Mouse (Mus musculus): Measurements from ENCODE around the gene Actg2. TPM values are rescaled to one million over a fixed set of nuclear protein-coding genes. Genes with fewer than 3 reads are reported as not detected.

The Actg2 gene
- polyA plus RNA-seq, 1 experiment from 2014 or later, result 24.2 TPM

DNA sequence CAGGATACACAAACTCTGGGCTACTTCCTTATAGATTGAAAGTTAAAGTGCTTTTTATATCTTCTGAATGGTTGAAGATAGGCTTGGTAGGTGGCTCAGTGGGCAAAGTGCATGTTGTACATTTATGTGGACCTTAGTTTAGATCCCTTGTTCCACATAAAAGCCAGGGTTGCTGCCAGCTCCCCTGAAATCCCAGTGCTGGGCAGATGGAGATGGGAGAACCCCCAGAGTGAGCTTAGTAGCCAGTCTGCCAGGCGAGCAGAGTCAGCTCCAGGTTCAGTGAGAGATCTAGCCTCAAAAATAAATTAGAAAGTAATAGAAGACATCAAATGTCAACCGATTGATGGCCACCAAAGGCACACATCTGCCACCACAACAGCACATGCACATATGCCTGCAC, 3.5 kb downstream of the Actg2 start:
- Histone ChIP-seq H3K27me3 (ENCODE audit: control insufficient read depth, insufficient read depth, low read length) (no peaks in the 10 kb centered on the region), H3K4me3 (ENCODE audit: low read length) (no peak overlapping the region), H3K27ac (ENCODE audit: low read length) (no peak overlapping the region), H3K9me3 (replicated peaks; ENCODE audit: control insufficient read depth, low read length) (no peaks in the 10 kb centered on the region), H3K4me2 (ENCODE audit: low read depth, low read length) (no peak overlapping the region), H3K9ac (ENCODE audit: low read length) (no peak overlapping the region), H3K4me1 (ENCODE audit: control insufficient read depth, insufficient read depth, low read length) (no peaks in the 10 kb centered on the region), H3K36me3 (ENCODE audit: control insufficient read depth, insufficient read depth) (no peaks in the 10 kb centered on the region)
- 73% methylated on average over 2 of the region's 2 CpGs for WGBS
- no peak for ATAC-seq (replicated peaks; ENCODE audit: extremely low read depth, insufficient read depth, low FRiP score)

GRCm38 (mm10) chr6:83523194-83523593, 12.9 kb downstream of the Actg2 start:
- H3K36me3 ChIP-seq (ENCODE audit: control insufficient read depth, insufficient read depth), result no peaks in the 10 kb centered on the region
- no peak for ATAC-seq (replicated peaks; ENCODE audit: extremely low read depth, insufficient read depth, low FRiP score)
- H3K27ac ChIP-seq (ENCODE audit: low read length), result no peak overlapping the region
- no peaks in the 10 kb centered on the region for H3K27me3 ChIP-seq (ENCODE audit: control insufficient read depth, insufficient read depth, low read length)
- H3K4me2 ChIP-seq (ENCODE audit: low read depth, low read length), result no peak overlapping the region
- peaks cover 12% of the 10 kb centered on the region for H3K4me1 ChIP-seq (ENCODE audit: control insufficient read depth, insufficient read depth, low read length)
- H3K9ac ChIP-seq (ENCODE audit: low read length), result no peak overlapping the region; the same call in 1 of the 2 replicates
- no peak overlapping the region for H3K4me3 ChIP-seq (ENCODE audit: low read length)
- H3K9me3 ChIP-seq (replicated peaks; ENCODE audit: control insufficient read depth, low read length), result no peaks in the 10 kb centered on the region
- 25% methylated on average over 6 of the region's 6 CpGs for WGBS

DNA sequence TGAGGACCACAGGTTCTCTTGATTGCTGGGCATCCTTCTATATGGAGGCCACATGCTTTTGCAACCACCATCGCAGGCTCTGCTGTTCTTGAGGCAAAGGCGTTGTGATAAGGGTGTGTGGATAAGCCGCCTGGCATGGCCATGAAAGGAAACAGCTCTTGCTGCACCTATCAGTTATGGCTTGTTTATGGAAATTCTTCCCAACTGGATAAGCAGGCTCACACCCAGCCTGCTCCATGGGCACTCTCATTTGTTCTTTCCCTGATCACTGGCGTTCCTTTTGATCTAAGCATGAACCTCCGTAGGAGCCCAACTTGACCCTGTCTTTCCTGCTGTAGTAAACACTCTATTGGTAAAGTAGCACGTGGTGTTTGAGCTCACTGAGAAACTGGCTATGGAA, 14.3 kb downstream of the Actg2 start:
- H3K9ac ChIP-seq (ENCODE audit: low read length), result no peak overlapping the region
- H3K36me3 ChIP-seq (ENCODE audit: control insufficient read depth, insufficient read depth), result no peaks in the 10 kb centered on the region
- no peaks in the 10 kb centered on the region for H3K9me3 ChIP-seq (replicated peaks; ENCODE audit: control insufficient read depth, low read length)
- H3K27me3 ChIP-seq (ENCODE audit: control insufficient read depth, insufficient read depth, low read length), result no peaks in the 10 kb centered on the region
- ATAC-seq (replicated peaks; ENCODE audit: extremely low read depth, insufficient read depth, low FRiP score), result peak; percentile 49; the same call in 1 of the 2 replicates
- H3K4me1 ChIP-seq (ENCODE audit: control insufficient read depth, insufficient read depth, low read length), result peaks cover 12% of the 10 kb centered on the region
- H3K27ac ChIP-seq (ENCODE audit: low read length), result 0 out of 2 replicates have a peak overlapping the region, but pooled peaks have one; percentile 27
- 34% methylated on average over 6 of the region's 6 CpGs for WGBS
- H3K4me2 ChIP-seq (ENCODE audit: low read depth, low read length), result no peak overlapping the region
- no peak overlapping the region for H3K4me3 ChIP-seq (ENCODE audit: low read length)

- 78% methylated on average over 3 of the region's 3 CpGs for WGBS
- Histone ChIP-seq H3K27ac (ENCODE audit: low read length) (no peak overlapping the region), H3K4me3 (ENCODE audit: low read length) (no peak overlapping the region), H3K27me3 (ENCODE audit: control insufficient read depth, insufficient read depth, low read length) (no peaks in the 10 kb centered on the region), H3K9ac (ENCODE audit: low read length) (no peak overlapping the region), H3K36me3 (ENCODE audit: control insufficient read depth, insufficient read depth) (no peaks in the 10 kb centered on the region), H3K4me2 (ENCODE audit: low read depth, low read length) (no peak overlapping the region), H3K4me1 (ENCODE audit: control insufficient read depth, insufficient read depth, low read length) (peaks cover 10% of the 10 kb centered on the region), H3K9me3 (replicated peaks; ENCODE audit: control insufficient read depth, low read length) (no peaks in the 10 kb centered on the region)
- ATAC-seq (replicated peaks; ENCODE audit: extremely low read depth, insufficient read depth, low FRiP score), result no peak
Observed at GRCm38 (mm10) chr6:83518637-83519036, 17.4 kb downstream of the Actg2 start.

- no peak overlapping the region for H3K9ac ChIP-seq (ENCODE audit: low read length)
- H3K4me3 ChIP-seq (ENCODE audit: low read length), result no peak overlapping the region
- H3K9me3 ChIP-seq (replicated peaks; ENCODE audit: control insufficient read depth, low read length), result no peaks in the 10 kb centered on the region
- no peak overlapping the region for H3K4me2 ChIP-seq (ENCODE audit: low read depth, low read length)
- H3K4me1 ChIP-seq (ENCODE audit: control insufficient read depth, insufficient read depth, low read length), result no peaks in the 10 kb centered on the region; the same call in 1 of the 2 replicates
- no peak for ATAC-seq (replicated peaks; ENCODE audit: extremely low read depth, insufficient read depth, low FRiP score)
- WGBS, result 73% methylated on average over 3 of the region's 3 CpGs
- no peak overlapping the region for H3K27ac ChIP-seq (ENCODE audit: low read length)
- H3K36me3 ChIP-seq (ENCODE audit: control insufficient read depth, insufficient read depth), result no peaks in the 10 kb centered on the region
- no peaks in the 10 kb centered on the region for H3K27me3 ChIP-seq (ENCODE audit: control insufficient read depth, insufficient read depth, low read length)
Observed at GRCm38 (mm10) chr6:83515172-83515571, 20.9 kb downstream of the Actg2 start.

- H3K36me3 ChIP-seq (ENCODE audit: control insufficient read depth, insufficient read depth), result no peaks in the 10 kb centered on the region
- no peaks in the 10 kb centered on the region for H3K9me3 ChIP-seq (replicated peaks; ENCODE audit: control insufficient read depth, low read length)
- H3K27ac ChIP-seq (ENCODE audit: low read length), result no peak overlapping the region
- no peak overlapping the region for H3K4me2 ChIP-seq (ENCODE audit: low read depth, low read length)
- ATAC-seq (replicated peaks; ENCODE audit: extremely low read depth, insufficient read depth, low FRiP score), result no peak
- H3K4me3 ChIP-seq (ENCODE audit: low read length), result no peak overlapping the region
- WGBS, result 39% methylated on average over 1 of the region's 1 CpGs
- peaks cover under 1% of the 10 kb centered on the region for H3K4me1 ChIP-seq (ENCODE audit: control insufficient read depth, insufficient read depth, low read length)
- no peaks in the 10 kb centered on the region for H3K27me3 ChIP-seq (ENCODE audit: control insufficient read depth, insufficient read depth, low read length)
- no peak overlapping the region for H3K9ac ChIP-seq (ENCODE audit: low read length)
Observed at GRCm38 (mm10) chr6:83512495-83512894, 23.6 kb downstream of the Actg2 start.

DNA sequence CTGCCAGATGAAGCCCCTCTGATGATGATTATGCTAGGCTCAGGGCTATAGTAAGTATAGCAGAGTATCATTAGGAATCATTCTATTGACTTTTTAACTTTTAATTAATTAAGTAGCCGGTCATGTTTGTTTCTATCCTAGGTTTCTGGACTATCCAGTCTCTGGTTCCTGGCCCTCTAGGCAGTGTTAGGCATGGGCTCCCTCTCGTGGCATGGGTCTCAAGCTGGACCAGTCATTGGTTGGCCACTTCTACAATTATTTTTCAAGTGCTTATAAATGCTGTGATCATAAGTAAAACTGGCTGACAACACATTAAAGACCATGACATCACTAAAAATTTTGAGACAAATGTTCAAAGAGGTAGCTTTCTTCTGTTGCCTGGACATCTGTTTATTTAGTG, 25.9 kb downstream of the Actg2 start:
- no peaks in the 10 kb centered on the region for H3K9me3 ChIP-seq (replicated peaks; ENCODE audit: control insufficient read depth, low read length)
- 54% methylated on average over 2 of the region's 2 CpGs for WGBS
- H3K4me1 ChIP-seq (ENCODE audit: control insufficient read depth, insufficient read depth, low read length), result peaks cover 8% of the 10 kb centered on the region
- H3K4me2 ChIP-seq (ENCODE audit: low read depth, low read length), result no peak overlapping the region
- H3K27ac ChIP-seq (ENCODE audit: low read length), result no peak overlapping the region
- ATAC-seq (replicated peaks; ENCODE audit: extremely low read depth, insufficient read depth, low FRiP score), result no peak
- no peak overlapping the region for H3K9ac ChIP-seq (ENCODE audit: low read length)
- H3K4me3 ChIP-seq (ENCODE audit: low read length), result no peak overlapping the region
- H3K27me3 ChIP-seq (ENCODE audit: control insufficient read depth, insufficient read depth, low read length), result no peaks in the 10 kb centered on the region
- no peaks in the 10 kb centered on the region for H3K36me3 ChIP-seq (ENCODE audit: control insufficient read depth, insufficient read depth)

DNA sequence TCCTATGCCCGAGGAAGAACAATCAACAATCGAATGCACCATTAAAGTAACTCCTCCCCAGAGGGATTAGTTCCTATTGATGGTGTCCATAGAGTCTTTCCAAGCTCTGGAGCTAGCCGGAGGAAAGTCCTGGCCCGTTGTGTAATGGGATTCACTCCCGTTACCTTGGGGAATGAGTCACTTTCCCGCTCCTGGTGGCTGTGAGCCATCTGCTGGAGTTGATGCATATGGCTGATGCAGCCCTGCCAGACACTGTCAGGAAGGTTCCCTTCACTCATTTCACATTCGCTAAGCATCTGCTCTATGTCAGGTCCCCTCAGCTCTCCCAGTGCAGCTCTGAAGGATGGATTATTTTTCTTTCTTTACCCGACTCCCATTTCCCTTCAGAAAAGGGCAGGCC, 26.6 kb downstream of the Actg2 start:
- Histone ChIP-seq H3K9me3 (replicated peaks; ENCODE audit: control insufficient read depth, low read length) (no peaks in the 10 kb centered on the region), H3K4me2 (ENCODE audit: low read depth, low read length) (no peak overlapping the region), H3K36me3 (ENCODE audit: control insufficient read depth, insufficient read depth) (no peaks in the 10 kb centered on the region), H3K4me3 (ENCODE audit: low read length) (no peak overlapping the region), H3K4me1 (ENCODE audit: control insufficient read depth, insufficient read depth, low read length) (peaks cover 10% of the 10 kb centered on the region), H3K27me3 (ENCODE audit: control insufficient read depth, insufficient read depth, low read length) (no peaks in the 10 kb centered on the region), H3K27ac (ENCODE audit: low read length) (no peak overlapping the region), H3K9ac (ENCODE audit: low read length) (no peak overlapping the region)
- WGBS, result 31% methylated on average over 8 of the region's 8 CpGs
- no peak for ATAC-seq (replicated peaks; ENCODE audit: extremely low read depth, insufficient read depth, low FRiP score)

DNA sequence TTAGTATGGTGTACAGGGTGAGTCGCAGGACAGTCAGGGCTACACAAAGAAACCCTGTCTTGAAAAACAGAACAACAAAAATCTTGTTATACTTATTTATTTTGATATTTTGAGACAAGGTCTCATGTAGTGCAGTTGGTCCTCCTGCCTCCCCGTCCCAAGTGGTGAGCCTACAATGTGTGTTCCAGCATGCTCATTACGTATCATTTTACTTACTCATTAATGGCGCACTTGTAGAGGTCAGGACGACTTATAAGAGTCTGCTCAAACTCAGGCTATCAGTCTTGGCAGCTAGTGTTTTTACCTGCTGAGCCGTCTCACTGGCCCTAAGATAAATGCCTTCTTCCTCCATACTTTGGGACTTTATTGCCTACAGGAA, 28.9 kb downstream of the Actg2 start:
- peak overlapping the region; percentile 87 for H3K9ac ChIP-seq (ENCODE audit: low read length)
- 25% methylated on average over 6 of the region's 6 CpGs for WGBS
- no peaks in the 10 kb centered on the region for H3K9me3 ChIP-seq (replicated peaks; ENCODE audit: control insufficient read depth, low read length)
- peak overlapping the region; percentile 73 for H3K4me2 ChIP-seq (ENCODE audit: low read depth, low read length)
- peaks cover 16% of the 10 kb centered on the region for H3K4me1 ChIP-seq (ENCODE audit: control insufficient read depth, insufficient read depth, low read length)
- peak overlapping the region; percentile 88 for H3K4me3 ChIP-seq (ENCODE audit: low read length)
- peak overlapping the region; percentile 96 for H3K27ac ChIP-seq (ENCODE audit: low read length)
- no peaks in the 10 kb centered on the region for H3K27me3 ChIP-seq (ENCODE audit: control insufficient read depth, insufficient read depth, low read length)
- ATAC-seq (replicated peaks; ENCODE audit: extremely low read depth, insufficient read depth, low FRiP score), result peak; percentile 1; the same call in 1 of the 2 replicates
- no peaks in the 10 kb centered on the region for H3K36me3 ChIP-seq (ENCODE audit: control insufficient read depth, insufficient read depth)
